Mouse (Mus musculus) lung, postnatal 0 days (tissue): ENCODE measurements at regions not wholly inside any gene's neighbourhood (a gene's known extent, or its start where the extent isn't known, plus 50 kb on each side); places are given as distances from the start of the nearest gene placed in this dataset.

ENCODE experiments used
- ATAC-seq: fragments of 200-750 bp; cut with Nextera tagmentation; 2 replicates; pipeline ENCODE4 v1.8.0; 2017; ENCODE audit warnings: moderate library complexity
- DNase-seq: peaks from one replicate; pipeline ENCODE4 v3.0.0-alpha.2; 2016; ENCODE audit warnings: low spot score
- H3K27ac ChIP-seq: fragments of 300-500 bp; sonication (generic); 2 replicates; pipeline ENCODE4 v1.5.1; 2014; ENCODE audit warnings: antibody characterized with exemption, mild to moderate bottlenecking, low read length, mixed read lengths
- H3K27me3 ChIP-seq: fragments of 300-500 bp; sonication (generic); replicated peaks from 2 replicates; pipeline ENCODE4 v1.6.1; 2014; ENCODE audit warnings: low read length, mixed read lengths; ENCODE audit not compliant: insufficient read depth
- H3K36me3 ChIP-seq: fragments of 300-500 bp; sonication (generic); 2 replicates; pipeline ENCODE4 v1.6.1; 2014; ENCODE audit warnings: low read length, mixed read lengths; ENCODE audit not compliant: insufficient read depth
- H3K4me1 ChIP-seq: fragments of 300-500 bp; sonication (generic); 2 replicates; pipeline ENCODE4 v1.6.1; 2014; ENCODE audit warnings: antibody characterized with exemption, low read depth, low read length, mixed read lengths; ENCODE audit not compliant: insufficient read depth
- H3K4me2 ChIP-seq: fragments of 300-500 bp; sonication (generic); replicated peaks from 2 replicates; pipeline ENCODE4 v1.6.1; 2014; ENCODE audit warnings: low read depth, mild to moderate bottlenecking, low read length, moderate library complexity, mixed read lengths
- H3K4me3 ChIP-seq: fragments of 300-500 bp; sonication (generic); 2 replicates; pipeline ENCODE4 v1.5.1; 2014; ENCODE audit warnings: low read depth, low read length
- H3K9ac ChIP-seq: fragments of 300-500 bp; sonication (generic); replicated peaks from 2 replicates; pipeline ENCODE4 v1.6.1; 2014; ENCODE audit warnings: low read depth, mild to moderate bottlenecking
- H3K9me3 ChIP-seq: fragments of 300-500 bp; sonication (generic); 2 replicates; pipeline ENCODE4 v1.6.1; 2016; ENCODE audit warnings: low read length, mixed read lengths
- CTCF ChIP-seq: IDR thresholded peaks from 2 replicates; pipeline ENCODE4 v1.5.1; 2016; ENCODE audit warnings: antibody characterized with exemption, mild to moderate bottlenecking
- EP300 ChIP-seq: IDR thresholded peaks from 2 replicates; pipeline ENCODE4 v1.6.1; 2016; ENCODE audit warnings: antibody characterized with exemption, mild to moderate bottlenecking, control low read depth
- WGBS: fragments of 180-500 bp; shearing (Covaris S2); extraction: QIAGEN DNeasy Blood & Tissue Kit; methylation state at CpG from one replicate; pipeline ENCODE4 v1.1.7; 2014; 5-methylcytosine and 5-hydroxymethylcytosine counted together

DNA sequence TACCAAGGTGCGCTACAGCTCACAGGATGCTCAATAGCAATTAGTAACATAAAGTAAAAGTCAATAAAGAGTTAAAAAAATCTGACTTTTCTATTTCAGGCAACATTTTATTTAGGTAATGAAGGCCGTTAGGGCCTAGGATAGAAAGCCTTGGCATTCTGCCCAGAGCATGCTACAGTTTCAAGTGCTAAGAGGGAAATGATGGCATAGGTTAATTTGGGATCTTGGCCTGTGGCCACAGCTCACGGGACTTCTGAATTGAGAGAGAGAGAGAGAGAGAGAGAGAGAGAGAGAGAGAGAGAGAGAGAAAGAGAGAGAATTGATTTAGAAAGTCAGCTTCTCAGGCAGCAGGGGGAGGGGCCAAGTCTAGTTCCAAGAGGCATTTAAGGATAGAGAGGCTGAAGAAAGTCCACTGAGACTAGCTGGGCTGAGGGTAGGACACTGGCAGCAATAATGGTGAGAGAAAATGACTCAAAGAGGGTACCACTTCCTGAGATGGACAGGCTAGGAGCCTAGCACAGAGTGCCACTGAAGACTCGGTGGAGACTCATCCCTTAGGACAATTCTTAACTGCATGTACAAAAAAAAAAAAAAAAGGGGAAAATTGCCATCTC, 52.6 kb upstream of the Klf14 start:
- H3K4me3 ChIP-seq: no peak overlapping the region
- WGBS: 12% methylated on average over 4 of the region's 4 CpGs
- H3K27me3 ChIP-seq: no peaks in the 10 kb centered on the region
- H3K36me3 ChIP-seq: no peaks in the 10 kb centered on the region
- ATAC-seq: peak; percentile 83
- no peak overlapping the region; the same call in 1 of the 2 replicates for H3K4me2 ChIP-seq
- peak; percentile 91 for DNase-seq
- H3K9me3 ChIP-seq: no peaks in the 10 kb centered on the region
- TF ChIP-seq CTCF: no peak
- TF ChIP-seq EP300: peak; percentile 70
- H3K9ac ChIP-seq: no peak overlapping the region
- H3K4me1 ChIP-seq: 0 out of 2 replicates have a peak, but pooled peaks cover 4% of the 10 kb centered on the region
- H3K27ac ChIP-seq: no peak overlapping the region

DNA sequence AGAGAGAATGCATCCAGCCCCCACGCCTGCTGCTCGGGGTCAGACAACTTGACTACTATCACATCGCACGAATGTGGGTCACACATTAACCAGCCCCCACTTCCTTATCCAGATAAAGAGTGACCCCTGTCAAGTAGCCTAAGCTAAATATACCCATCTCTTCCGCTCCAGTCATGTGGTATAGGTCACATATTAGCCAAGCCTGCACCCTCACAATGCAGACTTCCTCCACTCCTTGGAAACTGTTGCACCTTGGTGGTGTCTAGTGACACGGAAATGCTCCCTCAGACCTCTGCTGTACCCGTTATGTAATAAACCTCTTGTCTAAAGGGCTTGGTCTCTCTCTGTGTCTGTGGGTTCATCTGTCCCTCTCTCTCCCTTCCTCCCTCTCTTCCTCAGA, 57.7 kb upstream of the Klf14 start:
- 33% methylated on average over 7 of the region's 7 CpGs for WGBS
- TF ChIP-seq CTCF (no peak), EP300 (no peak)
- H3K9me3 ChIP-seq: no peaks in the 10 kb centered on the region
- no peak overlapping the region for H3K27ac ChIP-seq
- no peak overlapping the region for H3K4me3 ChIP-seq
- H3K4me1 ChIP-seq: 0 out of 2 replicates have a peak, but pooled peaks cover 3% of the 10 kb centered on the region
- no peak overlapping the region for H3K9ac ChIP-seq
- DNase-seq (no peak), ATAC-seq (no peak)
- H3K4me2 ChIP-seq: no peak overlapping the region
- H3K36me3 ChIP-seq: no peaks in the 10 kb centered on the region
- H3K27me3 ChIP-seq: no peaks in the 10 kb centered on the region

DNA sequence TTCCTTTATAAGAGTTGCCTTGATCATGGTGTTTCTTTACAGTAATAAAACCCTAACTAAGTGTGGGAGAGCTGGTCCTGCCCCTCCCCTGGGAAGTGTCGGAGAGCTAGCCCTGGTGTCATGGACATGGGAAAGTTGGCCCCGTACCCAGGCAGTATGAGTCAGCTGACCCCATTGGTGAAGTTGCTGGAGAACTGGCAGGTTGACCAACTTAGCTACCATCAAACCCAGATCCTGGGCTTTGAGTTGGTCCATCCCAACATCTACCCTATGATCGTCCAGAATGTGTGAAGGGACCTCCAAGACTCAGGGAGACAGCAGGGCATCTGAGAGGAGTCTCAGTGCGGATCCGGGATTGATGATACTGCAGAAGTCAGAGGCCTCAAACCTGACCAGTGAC, 62.9 kb upstream of the Klf14 start:
- no peaks in the 10 kb centered on the region for H3K27me3 ChIP-seq
- no peak overlapping the region for H3K9ac ChIP-seq
- no peaks in the 10 kb centered on the region for H3K4me1 ChIP-seq
- no peak overlapping the region for H3K4me2 ChIP-seq
- no peak overlapping the region for H3K27ac ChIP-seq
- ATAC-seq: no peak
- TF ChIP-seq EP300: no peak
- no peak for TF ChIP-seq CTCF
- no peak overlapping the region for H3K4me3 ChIP-seq
- H3K36me3 ChIP-seq: no peaks in the 10 kb centered on the region
- WGBS: 84% methylated on average over 5 of the region's 5 CpGs
- no peaks in the 10 kb centered on the region for H3K9me3 ChIP-seq
- no peak for DNase-seq

DNA sequence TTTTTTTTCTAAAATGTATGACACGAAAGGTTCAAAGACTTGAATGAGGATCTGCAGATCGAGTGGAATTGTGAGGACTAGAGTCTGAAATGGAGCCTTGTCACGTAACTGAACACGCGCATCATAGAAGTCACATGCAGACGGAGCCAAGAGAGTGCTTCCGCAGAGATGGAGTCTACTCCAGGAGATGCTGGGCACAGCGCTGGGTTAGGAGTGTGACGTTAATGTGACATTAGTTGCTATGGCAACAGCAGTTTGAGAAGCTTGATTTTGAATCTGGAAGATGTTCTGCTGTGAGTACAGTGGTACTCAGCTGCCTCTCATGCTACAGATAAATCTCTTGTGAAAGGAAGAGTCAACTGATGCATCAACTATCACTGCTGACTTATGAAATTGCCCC, 70.9 kb upstream of the Klf14 start:
- 85% methylated on average over 9 of the region's 9 CpGs for WGBS
- ATAC-seq: no peak
- TF ChIP-seq CTCF (no peak), EP300 (no peak)
- DNase-seq: no peak
- Histone ChIP-seq H3K9me3 (no peaks in the 10 kb centered on the region), H3K4me3 (no peak overlapping the region), H3K9ac (no peak overlapping the region), H3K27me3 (no peaks in the 10 kb centered on the region), H3K4me1 (no peaks in the 10 kb centered on the region), H3K4me2 (no peak overlapping the region), H3K36me3 (no peaks in the 10 kb centered on the region), H3K27ac (no peak overlapping the region)

DNA sequence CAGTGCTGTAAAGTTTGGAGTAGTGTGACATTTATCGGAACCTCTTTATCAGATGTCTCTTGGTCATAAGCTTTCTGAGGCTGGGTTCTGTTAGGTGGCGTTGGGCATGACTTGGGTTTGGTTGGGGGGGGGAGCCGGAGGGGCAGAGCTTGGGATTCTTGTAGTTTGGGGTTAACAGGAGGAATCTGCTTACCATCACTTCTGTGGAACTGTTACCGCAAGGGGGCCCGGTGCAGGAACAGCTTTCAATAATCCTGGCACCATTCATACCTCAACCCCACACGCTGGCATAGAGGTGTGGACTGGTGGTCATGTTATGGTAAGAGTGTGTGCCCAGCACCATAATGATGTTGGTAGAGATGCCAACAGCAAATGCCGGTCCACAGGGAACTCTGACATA, 72.1 kb upstream of the Klf14 start:
- 76% methylated on average over 7 of the region's 7 CpGs for WGBS
- no peaks in the 10 kb centered on the region for H3K4me1 ChIP-seq
- H3K36me3 ChIP-seq: no peaks in the 10 kb centered on the region
- TF ChIP-seq EP300 (no peak), CTCF (no peak)
- H3K27me3 ChIP-seq: no peaks in the 10 kb centered on the region
- no peaks in the 10 kb centered on the region for H3K9me3 ChIP-seq
- no peak overlapping the region for H3K27ac ChIP-seq
- H3K4me2 ChIP-seq: no peak overlapping the region
- ATAC-seq: no peak
- no peak overlapping the region for H3K9ac ChIP-seq
- no peak for DNase-seq
- no peak overlapping the region for H3K4me3 ChIP-seq

DNA sequence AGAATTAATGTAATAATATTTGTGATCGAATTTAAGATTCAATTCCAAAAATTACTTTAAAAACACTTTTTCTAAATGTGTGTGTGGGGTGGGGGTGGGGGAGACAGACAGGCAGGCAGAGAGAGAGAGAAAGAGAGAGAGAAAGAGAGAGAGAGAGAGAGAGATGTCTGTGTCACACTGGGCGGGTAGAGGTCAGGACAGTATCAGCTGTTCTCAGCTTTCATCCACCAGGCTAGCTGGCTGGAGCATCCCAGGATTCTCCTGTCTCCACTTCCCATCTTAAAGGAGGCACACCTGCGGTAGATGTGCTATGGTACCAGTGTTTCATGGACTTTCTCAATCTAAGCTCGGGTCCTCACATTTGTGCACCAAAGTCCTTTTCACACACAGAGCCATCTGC, 73.3 kb upstream of the Klf14 start:
- Histone ChIP-seq H3K4me3 (no peak overlapping the region), H3K36me3 (no peaks in the 10 kb centered on the region), H3K4me1 (no peaks in the 10 kb centered on the region), H3K9me3 (no peaks in the 10 kb centered on the region), H3K4me2 (no peak overlapping the region), H3K27ac (no peak overlapping the region), H3K27me3 (no peaks in the 10 kb centered on the region), H3K9ac (no peak overlapping the region)
- ATAC-seq (no peak), DNase-seq (no peak)
- WGBS: 83% methylated on average over 4 of the region's 4 CpGs
- TF ChIP-seq EP300 (no peak), CTCF (no peak)
